20 mouse cellular contexts compared by ENCODE assay signal in genomic region chrX:53188692-53189091, GRCm38 (mm10). TPM values are rescaled to one million over a fixed set of nuclear protein-coding genes. Genes with fewer than 3 reads are reported as not detected.
"Had no signal": no experiment of that assay in that cellular context is flagged by ENCODE, and none has a peak within 500 bp of the region (broad histone marks: within the 10 kb centered on the region; RNA-seq: fewer than 3 reads in every experiment).

No protein-coding gene starts in this region.

- ATAC-seq: liver, embryonic 12.5 days; midbrain, embryonic 16.5 days had no signal

- H3K27ac ChIP-seq: liver, embryonic 12.5 days; liver, embryonic 14.5 days; midbrain, embryonic 10.5 days; midbrain, embryonic 12.5 days; neural tube, embryonic 13.5 days; neural tube, embryonic 15.5 days had no signal

- H3K36me3 ChIP-seq: liver, embryonic 12.5 days; midbrain, embryonic 10.5 days; midbrain, embryonic 12.5 days; neural tube, embryonic 13.5 days; neural tube, embryonic 15.5 days had no signal

- H3K4me3 ChIP-seq: liver, embryonic 12.5 days; midbrain, embryonic 10.5 days; midbrain, embryonic 12.5 days; myocyte; neural tube, embryonic 13.5 days; neural tube, embryonic 15.5 days had no signal

- H3K4me1 ChIP-seq: liver, embryonic 12.5 days; midbrain, embryonic 10.5 days; midbrain, embryonic 12.5 days; neural tube, embryonic 13.5 days; neural tube, embryonic 15.5 days had no signal

- H3K4me2 ChIP-seq: liver, embryonic 12.5 days; midbrain, embryonic 12.5 days; neural tube, embryonic 13.5 days; neural tube, embryonic 15.5 days had no signal

- DNase-seq: lung, adult 2 months; midbrain, embryonic 14.5 days; retina, postnatal 1 day; right cerebral cortex, adult 18-20 months; right cerebral cortex, postnatal 25 days; right cerebral cortex, postnatal 4 days; spleen, adult 18-20 months; thymus, adult 18-20 months; thymus, postnatal 14 days; thymus, postnatal 36 days had no signal

- H3K27me3 ChIP-seq: liver, embryonic 12.5 days; midbrain, embryonic 12.5 days; neural tube, embryonic 13.5 days; neural tube, embryonic 15.5 days had no signal

- H3K9me3 ChIP-seq: liver, embryonic 12.5 days; midbrain, embryonic 10.5 days; midbrain, embryonic 12.5 days; neural tube, embryonic 13.5 days; neural tube, embryonic 15.5 days had no signal

- H3K9ac ChIP-seq: liver, embryonic 12.5 days; liver, embryonic 14.5 days; midbrain, embryonic 12.5 days; neural tube, embryonic 13.5 days; neural tube, embryonic 15.5 days had no signal

RNA-seq across cellular contexts. Expression of gene Plac1, which starts 51.2 kb away (rescaled TPM):
- polyA plus RNA-seq: liver, adult 2 months; lung, adult 2 months; midbrain, embryonic 16.5 days; small intestine, adult 2 months had no signal
